Mouse (Mus musculus) hindbrain, embryonic 10.5 days (tissue): ENCODE results near the gene Msh3. TPM values are rescaled to one million over a fixed set of nuclear protein-coding genes. Genes with fewer than 3 reads are reported as not detected.

Experiments
- DNase-seq: peaks from one replicate; pipeline ENCODE4 v3.0.0-alpha.2; 2017; ENCODE audit warnings: low spot score
- H3K27ac ChIP-seq: fragments of 300-500 bp; sonication (generic); 2 replicates; pipeline ENCODE4 v1.5.1; 2016; ENCODE audit warnings: mild to moderate bottlenecking, moderate library complexity
- H3K27me3 ChIP-seq: fragments of 300-500 bp; sonication (generic); 2 replicates; pipeline ENCODE4 v1.6.1; 2016; ENCODE audit warnings: mild to moderate bottlenecking; ENCODE audit not compliant: poor library complexity, insufficient read depth, severe bottlenecking
- H3K36me3 ChIP-seq: fragments of 300-500 bp; sonication (generic); 2 replicates; pipeline ENCODE4 v1.6.1; 2016; ENCODE audit warnings: mild to moderate bottlenecking, moderate library complexity
- H3K4me1 ChIP-seq: fragments of 300-500 bp; sonication (generic); replicated peaks from 2 replicates; pipeline ENCODE4 v1.6.1; 2016; ENCODE audit warnings: mild to moderate bottlenecking
- H3K4me3 ChIP-seq: fragments of 300-500 bp; sonication (generic); 2 replicates; pipeline ENCODE4 v1.5.1; 2016; ENCODE audit warnings: mild to moderate bottlenecking, moderate library complexity
- H3K9me3 ChIP-seq: fragments of 300-500 bp; sonication (generic); 2 replicates; pipeline ENCODE4 v1.6.1; 2016; ENCODE audit warnings: mild to moderate bottlenecking, moderate library complexity
- WGBS: fragments of 180-500 bp; shearing (Covaris S2); methylation state at CpG from one replicate; pipeline ENCODE4 v1.1.7; 2016; 5-methylcytosine and 5-hydroxymethylcytosine counted together
- polyA plus RNA-seq: library from polyadenylated mRNA; unstranded; fragments of >200 nt; fragmentation: Nextera tagmentation; extraction: Ambion mirVana; gene quantifications from 2 replicates; pipeline ENCODE4 v1.2.1, GENCODE M21; 2016

Msh3 gene
- polyA plus RNA-seq, 1 experiment from 2014 or later = 24.6 TPM

- Histone ChIP-seq H3K27ac (no peak overlapping the region), H3K36me3 (peaks cover 17% of the 10 kb centered on the region), H3K27me3 (no peaks in the 10 kb centered on the region), H3K9me3 (no peaks in the 10 kb centered on the region), H3K4me3 (no peak overlapping the region), H3K4me1 (no peaks in the 10 kb centered on the region)
- WGBS = 93% methylated on average over 14 of the region's 14 CpGs
- DNase-seq = no peak
These were observed 80.3 kb downstream of the Msh3 start for GRCm38 (mm10) chr13:92274274-92275198.

- no peak for DNase-seq
- H3K36me3 ChIP-seq = peaks cover 17% of the 10 kb centered on the region; the same call in 1 of the 2 replicates
- H3K4me3 ChIP-seq = no peak overlapping the region
- H3K27me3 ChIP-seq = no peaks in the 10 kb centered on the region
- H3K27ac ChIP-seq = no peak overlapping the region
- WGBS = 86% methylated on average over 3 of the region's 3 CpGs
- no peaks in the 10 kb centered on the region for H3K9me3 ChIP-seq
- no peaks in the 10 kb centered on the region for H3K4me1 ChIP-seq
These were observed 87.7 kb downstream of the Msh3 start for GRCm38 (mm10) chr13:92267076-92267475.

- Histone ChIP-seq H3K4me1 (no peaks in the 10 kb centered on the region), H3K36me3 (peaks cover 26% of the 10 kb centered on the region), H3K27ac (no peak overlapping the region), H3K9me3 (no peaks in the 10 kb centered on the region), H3K27me3 (no peaks in the 10 kb centered on the region), H3K4me3 (no peak overlapping the region)
- WGBS = 92% methylated on average over 6 of the region's 6 CpGs
- no peak for DNase-seq
These were observed 91.2 kb downstream of the Msh3 start for GRCm38 (mm10) chr13:92263566-92263965.

GRCm38 (mm10) chr13:92261329-92261728, 93.5 kb downstream of the Msh3 start:
- Histone ChIP-seq H3K9me3 (no peaks in the 10 kb centered on the region), H3K4me1 (no peaks in the 10 kb centered on the region), H3K4me3 (no peak overlapping the region), H3K27ac (no peak overlapping the region), H3K36me3 (peaks cover 26% of the 10 kb centered on the region), H3K27me3 (no peaks in the 10 kb centered on the region)
- 88% methylated on average over 5 of the region's 5 CpGs for WGBS
- DNase-seq = no peak

GRCm38 (mm10) chr13:92255480-92255879, 99.3 kb downstream of the Msh3 start:
- 86% methylated on average over 3 of the region's 3 CpGs for WGBS
- H3K4me1 ChIP-seq = no peaks in the 10 kb centered on the region
- no peaks in the 10 kb centered on the region for H3K27me3 ChIP-seq
- H3K36me3 ChIP-seq = peaks cover 24% of the 10 kb centered on the region
- DNase-seq = no peak
- H3K27ac ChIP-seq = no peak overlapping the region
- H3K4me3 ChIP-seq = no peak overlapping the region
- H3K9me3 ChIP-seq = no peaks in the 10 kb centered on the region

GRCm38 (mm10) chr13:92253850-92254249, 101.0 kb downstream of the Msh3 start:
- WGBS = 94% methylated on average over 5 of the region's 5 CpGs
- peaks cover 33% of the 10 kb centered on the region for H3K36me3 ChIP-seq
- no peaks in the 10 kb centered on the region for H3K4me1 ChIP-seq
- H3K9me3 ChIP-seq = no peaks in the 10 kb centered on the region
- H3K4me3 ChIP-seq = no peak overlapping the region
- H3K27me3 ChIP-seq = no peaks in the 10 kb centered on the region
- no peak for DNase-seq
- H3K27ac ChIP-seq = no peak overlapping the region

GRCm38 (mm10) chr13:92252331-92252730, 102.5 kb downstream of the Msh3 start:
- Histone ChIP-seq H3K27me3 (no peaks in the 10 kb centered on the region), H3K27ac (no peak overlapping the region), H3K9me3 (no peaks in the 10 kb centered on the region), H3K4me3 (no peak overlapping the region), H3K4me1 (no peaks in the 10 kb centered on the region), H3K36me3 (peaks cover 36% of the 10 kb centered on the region)
- DNase-seq = no peak

GRCm38 (mm10) chr13:92247576-92247975, 107.2 kb downstream of the Msh3 start:
- H3K9me3 ChIP-seq = no peaks in the 10 kb centered on the region
- no peaks in the 10 kb centered on the region for H3K4me1 ChIP-seq
- no peak overlapping the region for H3K4me3 ChIP-seq
- 92% methylated on average over 2 of the region's 2 CpGs for WGBS
- H3K27ac ChIP-seq = no peak overlapping the region
- DNase-seq = no peak
- no peaks in the 10 kb centered on the region for H3K27me3 ChIP-seq
- peaks cover 36% of the 10 kb centered on the region for H3K36me3 ChIP-seq

GRCm38 (mm10) chr13:92246966-92247365, 107.8 kb downstream of the Msh3 start:
- Histone ChIP-seq H3K27ac (no peak overlapping the region), H3K4me3 (no peak overlapping the region), H3K4me1 (no peaks in the 10 kb centered on the region), H3K27me3 (no peaks in the 10 kb centered on the region), H3K36me3 (peaks cover 34% of the 10 kb centered on the region), H3K9me3 (no peaks in the 10 kb centered on the region)
- no peak for DNase-seq
- 89% methylated on average over 5 of the region's 5 CpGs for WGBS

- 94% methylated on average over 2 of the region's 2 CpGs for WGBS
- no peaks in the 10 kb centered on the region for H3K9me3 ChIP-seq
- no peak for DNase-seq
These were observed 110.1 kb downstream of the Msh3 start for GRCm38 (mm10) chr13:92244731-92245130.

GRCm38 (mm10) chr13:92241426-92241825, 113.4 kb downstream of the Msh3 start:
- no peak overlapping the region for H3K4me3 ChIP-seq
- WGBS = 88% methylated on average over 4 of the region's 4 CpGs
- H3K36me3 ChIP-seq = peaks cover 19% of the 10 kb centered on the region; the same call in 1 of the 2 replicates
- no peak for DNase-seq
- H3K27ac ChIP-seq = no peak overlapping the region
- no peaks in the 10 kb centered on the region for H3K9me3 ChIP-seq
- no peaks in the 10 kb centered on the region for H3K27me3 ChIP-seq
- H3K4me1 ChIP-seq = no peaks in the 10 kb centered on the region

More at GRCm38 (mm10) chr13:92244731-92245130, 110.1 kb downstream of the Msh3 start:
- H3K36me3 ChIP-seq = peaks cover 29% of the 10 kb centered on the region
- H3K27me3 ChIP-seq = no peaks in the 10 kb centered on the region
- no peak overlapping the region for H3K27ac ChIP-seq
- H3K4me1 ChIP-seq = no peaks in the 10 kb centered on the region
- H3K4me3 ChIP-seq = no peak overlapping the region

- Histone ChIP-seq H3K27ac (no peak overlapping the region), H3K9me3 (no peaks in the 10 kb centered on the region), H3K36me3 (peaks cover 29% of the 10 kb centered on the region), H3K4me3 (no peak overlapping the region), H3K4me1 (no peaks in the 10 kb centered on the region), H3K27me3 (no peaks in the 10 kb centered on the region)
- 93% methylated on average over 3 of the region's 3 CpGs for WGBS
- no peak for DNase-seq
These were observed 116.9 kb downstream of the Msh3 start for GRCm38 (mm10) chr13:92237887-92238286.

- no peak overlapping the region for H3K27ac ChIP-seq
- no peaks in the 10 kb centered on the region for H3K27me3 ChIP-seq
- WGBS = 94% methylated on average over 4 of the region's 4 CpGs
- H3K36me3 ChIP-seq = peaks cover 26% of the 10 kb centered on the region
- H3K4me3 ChIP-seq = no peak overlapping the region
- no peaks in the 10 kb centered on the region for H3K4me1 ChIP-seq
- DNase-seq = no peak
- H3K9me3 ChIP-seq = no peaks in the 10 kb centered on the region
These were observed 117.8 kb downstream of the Msh3 start for GRCm38 (mm10) chr13:92237016-92237415.
